Mouse (Mus musculus) embryonic facial prominence, embryonic 15.5 days (tissue): ENCODE results near the gene Cpsf4l. TPM values are rescaled to one million over a fixed set of nuclear protein-coding genes. Genes with fewer than 3 reads are reported as not detected.
A peak's percentile ranks its signal among the peaks of the same experiment; 100 is the strongest.

Source experiments
- ATAC-seq: fragments of 200-750 bp; cut with Nextera tagmentation; 2 replicates; pipeline ENCODE4 v1.8.0; 2017; ENCODE audit warnings: low read depth, moderate TSS enrichment; ENCODE audit not compliant: insufficient number of reproducible peaks, low FRiP score, low TSS enrichment
- H3K27ac ChIP-seq: fragments of 300-500 bp; sonication (generic); replicated peaks from 2 replicates; pipeline ENCODE4 v1.5.1; 2015; ENCODE audit warnings: mild to moderate bottlenecking, inconsistent platforms
- H3K27me3 ChIP-seq: fragments of 300-500 bp; sonication (generic); 2 replicates; pipeline ENCODE4 v1.6.1; 2015; ENCODE audit warnings: inconsistent platforms
- H3K36me3 ChIP-seq: fragments of 300-500 bp; sonication (generic); 2 replicates; pipeline ENCODE4 v1.6.1; 2015; ENCODE audit warnings: mild to moderate bottlenecking, inconsistent platforms
- H3K4me1 ChIP-seq: fragments of 300-500 bp; sonication (generic); 2 replicates; pipeline ENCODE4 v1.6.1; 2015; ENCODE audit warnings: inconsistent platforms
- H3K4me2 ChIP-seq: fragments of 300-500 bp; sonication (generic); replicated peaks from 2 replicates; pipeline ENCODE4 v1.6.1; 2015; ENCODE audit warnings: mild to moderate bottlenecking, inconsistent platforms
- H3K4me3 ChIP-seq: fragments of 300-500 bp; sonication (generic); replicated peaks from 2 replicates; pipeline ENCODE4 v1.5.1; 2015; ENCODE audit warnings: mild to moderate bottlenecking, inconsistent platforms
- H3K9ac ChIP-seq: fragments of 300-500 bp; sonication (generic); 2 replicates; pipeline ENCODE4 v1.6.1; 2015; ENCODE audit warnings: inconsistent platforms
- H3K9me3 ChIP-seq: fragments of 300-500 bp; sonication (generic); replicated peaks from 2 replicates; pipeline ENCODE4 v1.6.1; 2016; ENCODE audit warnings: inconsistent platforms
- WGBS: fragments of 180-500 bp; shearing (Covaris S2); methylation state at CpG from one replicate; pipeline ENCODE4 v1.1.7; 2015; 5-methylcytosine and 5-hydroxymethylcytosine counted together
- polyA plus RNA-seq: library from polyadenylated mRNA; unstranded; fragments of >200 nt; fragmentation: Nextera tagmentation; extraction: Ambion mirVana; gene quantifications from 2 replicates; pipeline ENCODE4 v1.2.1, GENCODE M21; 2015

Gene Cpsf4l
- polyA plus RNA-seq, 1 experiment from 2014 or later: 1.6 TPM

DNA sequence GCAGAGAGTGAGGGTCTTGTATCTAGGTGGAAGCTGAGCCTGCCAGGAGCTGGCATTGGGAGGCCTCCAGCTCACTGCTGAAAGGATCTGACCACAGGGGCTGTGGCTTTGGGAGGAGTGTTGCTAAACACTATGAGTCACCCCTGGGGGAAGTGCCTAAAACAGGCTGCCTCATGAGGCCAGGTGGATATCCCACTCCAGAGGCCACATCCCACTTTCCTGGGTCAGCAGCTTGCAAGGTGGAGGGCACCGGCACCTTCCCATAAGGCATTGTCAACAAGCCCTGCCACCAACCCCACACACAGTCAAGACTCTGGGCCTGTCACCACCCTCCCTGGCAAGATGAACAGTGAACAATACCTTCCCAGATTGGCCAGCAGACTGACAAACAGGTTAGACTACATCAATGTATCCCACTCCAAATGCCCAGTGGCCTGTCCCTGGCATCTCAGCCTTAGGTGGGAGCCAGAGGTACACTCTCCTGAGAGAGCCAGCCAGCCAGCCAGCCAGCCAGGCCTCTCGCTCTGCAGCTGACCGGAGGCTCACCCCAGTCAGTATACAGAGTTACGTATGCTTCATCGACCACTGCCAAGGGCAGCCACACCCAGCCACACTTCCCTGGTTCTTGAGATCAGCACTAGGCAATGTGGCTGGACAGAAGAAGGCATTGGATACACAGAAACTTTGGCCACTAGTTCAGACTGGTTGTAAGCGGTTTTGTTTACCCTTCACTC is 24.0 kb upstream of the Cpsf4l start:
- Histone ChIP-seq H3K36me3 (peaks cover 10% of the 10 kb centered on the region), H3K4me2 (no peak overlapping the region), H3K4me1 (peaks cover 94% of the 10 kb centered on the region), H3K4me3 (no peak overlapping the region), H3K9ac (no peak overlapping the region), H3K27ac (peak overlapping the region; percentile 69), H3K27me3 (no peaks in the 10 kb centered on the region), H3K9me3 (no peaks in the 10 kb centered on the region)
- WGBS: 57% methylated on average over 6 of the region's 6 CpGs
- no peak for ATAC-seq

- no peak overlapping the region for H3K27ac ChIP-seq
- H3K4me3 ChIP-seq: no peak overlapping the region
- 89% methylated on average over 10 of the region's 10 CpGs for WGBS
These were observed 22.3 kb upstream of the Cpsf4l start for GRCm38 (mm10) chr11:113731945-113732612.

GRCm38 (mm10) chr11:113730879-113731278 is 21.1 kb upstream of the Cpsf4l start:
- Histone ChIP-seq H3K36me3 (peaks cover 34% of the 10 kb centered on the region), H3K4me1 (peaks cover 98% of the 10 kb centered on the region), H3K4me3 (no peak overlapping the region), H3K9me3 (no peaks in the 10 kb centered on the region), H3K27ac (no peak overlapping the region), H3K4me2 (no peak overlapping the region), H3K9ac (no peak overlapping the region), H3K27me3 (no peaks in the 10 kb centered on the region)
- no peak for ATAC-seq
- 56% methylated on average over 3 of the region's 3 CpGs for WGBS

More at GRCm38 (mm10) chr11:113731945-113732612, 22.3 kb upstream of the Cpsf4l start:
- H3K9me3 ChIP-seq: no peaks in the 10 kb centered on the region
- H3K9ac ChIP-seq: no peak overlapping the region
- ATAC-seq: no peak
- no peaks in the 10 kb centered on the region for H3K27me3 ChIP-seq
- H3K4me2 ChIP-seq: no peak overlapping the region
- H3K4me1 ChIP-seq: peaks cover 94% of the 10 kb centered on the region
- peaks cover 24% of the 10 kb centered on the region for H3K36me3 ChIP-seq

- WGBS: 33% methylated on average over 8 of the region's 8 CpGs
- H3K36me3 ChIP-seq: peaks cover 41% of the 10 kb centered on the region
- no peak overlapping the region for H3K9ac ChIP-seq
- H3K27ac ChIP-seq: no peak overlapping the region
- peaks cover 99% of the 10 kb centered on the region for H3K4me1 ChIP-seq
- H3K9me3 ChIP-seq: no peaks in the 10 kb centered on the region
- ATAC-seq: no peak
- H3K4me3 ChIP-seq: no peak overlapping the region
- no peak overlapping the region for H3K4me2 ChIP-seq
- H3K27me3 ChIP-seq: no peaks in the 10 kb centered on the region
These were observed 20.1 kb upstream of the Cpsf4l start for GRCm38 (mm10) chr11:113729917-113730316.

DNA sequence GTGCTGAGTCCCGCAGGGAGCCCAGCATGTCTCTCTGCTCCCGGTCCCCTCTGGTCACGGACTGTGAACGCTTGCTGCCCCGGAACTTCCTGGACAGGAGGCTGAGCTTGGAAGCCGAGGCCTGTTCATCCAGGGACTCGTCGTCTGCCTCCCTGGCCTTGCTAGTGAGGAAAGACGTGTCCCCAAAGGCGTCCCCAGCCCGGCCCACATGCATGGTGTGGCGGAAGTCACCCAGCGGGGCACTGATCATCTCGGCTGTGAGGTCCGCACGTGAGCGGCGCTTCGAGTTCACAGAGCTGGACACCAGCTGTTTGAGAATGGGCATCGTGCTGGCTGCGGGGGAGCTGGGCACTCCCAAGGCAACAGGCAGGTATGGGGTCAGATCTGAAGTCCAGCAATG is 19.4 kb upstream of the Cpsf4l start:
- H3K36me3 ChIP-seq: peaks cover 41% of the 10 kb centered on the region
- H3K27ac ChIP-seq: peak overlapping the region; percentile 80; the same call in 1 of the 2 replicates
- ATAC-seq: no peak
- H3K4me1 ChIP-seq: peaks cover 95% of the 10 kb centered on the region
- H3K4me3 ChIP-seq: no peak overlapping the region
- no peak overlapping the region for H3K4me2 ChIP-seq
- no peaks in the 10 kb centered on the region for H3K27me3 ChIP-seq
- H3K9me3 ChIP-seq: no peaks in the 10 kb centered on the region
- 80% methylated on average over 21 of the region's 21 CpGs for WGBS
- H3K9ac ChIP-seq: no peak overlapping the region

- Histone ChIP-seq H3K36me3 (peaks cover 41% of the 10 kb centered on the region), H3K9ac (no peak overlapping the region), H3K4me1 (peaks cover 85% of the 10 kb centered on the region), H3K27ac (peak overlapping the region; percentile 80), H3K4me3 (no peak overlapping the region), H3K4me2 (no peak overlapping the region), H3K9me3 (no peaks in the 10 kb centered on the region), H3K27me3 (no peaks in the 10 kb centered on the region)
- no peak for ATAC-seq
- 33% methylated on average over 6 of the region's 6 CpGs for WGBS
These were observed 18.2 kb upstream of the Cpsf4l start for GRCm38 (mm10) chr11:113727992-113728391.

DNA sequence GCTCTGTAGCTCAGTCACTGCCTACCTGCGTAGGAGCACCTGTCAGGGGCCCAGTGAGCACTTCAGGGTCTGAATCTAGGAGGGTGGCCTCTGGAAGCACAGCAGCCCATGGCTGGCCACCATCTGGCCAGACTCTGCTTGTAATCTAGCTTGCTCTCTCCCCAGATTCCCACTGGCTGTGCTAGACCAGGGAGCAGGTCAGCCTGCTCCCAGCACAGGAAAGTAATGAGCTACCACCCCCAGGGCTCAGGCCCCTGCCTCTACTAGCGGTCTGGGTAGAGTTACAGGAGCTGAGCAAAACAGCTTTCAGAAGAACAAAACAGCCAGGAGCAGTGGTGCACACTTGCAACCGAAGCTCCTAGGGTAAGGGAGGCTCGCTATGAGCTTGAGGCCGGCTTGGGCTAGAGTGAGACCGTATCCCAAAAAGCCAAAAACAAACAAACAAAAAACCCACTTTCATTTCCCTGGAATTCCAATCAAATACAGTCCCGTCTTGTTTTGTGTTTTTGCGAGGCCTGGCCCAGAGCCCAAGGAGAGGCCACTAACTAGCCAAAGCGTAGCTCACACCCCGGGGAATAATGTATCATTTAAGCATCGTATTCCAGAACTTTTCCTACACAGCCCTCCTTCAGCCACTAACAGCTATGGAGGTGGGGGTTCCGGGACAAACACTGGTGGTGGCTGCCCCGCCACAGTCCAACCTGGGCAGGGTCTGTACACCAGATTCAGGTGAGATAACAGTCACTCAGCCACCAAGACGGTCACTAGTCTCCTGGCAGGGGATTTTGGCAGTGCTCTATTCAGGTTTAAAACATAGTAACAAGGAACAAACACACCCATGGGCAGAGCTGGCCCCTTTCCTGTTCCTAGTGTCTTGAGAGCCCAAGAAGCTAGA is 17.4 kb upstream of the Cpsf4l start:
- H3K9me3 ChIP-seq: no peaks in the 10 kb centered on the region
- H3K4me2 ChIP-seq: no peak overlapping the region
- 51% methylated on average over 14 of the region's 14 CpGs for WGBS
- H3K36me3 ChIP-seq: peaks cover 41% of the 10 kb centered on the region
- no peaks in the 10 kb centered on the region for H3K27me3 ChIP-seq
- peaks cover 84% of the 10 kb centered on the region for H3K4me1 ChIP-seq
- no peak overlapping the region for H3K9ac ChIP-seq
- no peak for ATAC-seq
- no peak overlapping the region for H3K4me3 ChIP-seq
- H3K27ac ChIP-seq: peak overlapping the region; percentile 80

GRCm38 (mm10) chr11:113725235-113726048 is 15.6 kb upstream of the Cpsf4l start:
- 67% methylated on average over 4 of the region's 4 CpGs for WGBS
- H3K27ac ChIP-seq: peak overlapping the region; percentile 48; the same call in 1 of the 2 replicates
- H3K9me3 ChIP-seq: no peaks in the 10 kb centered on the region
- H3K9ac ChIP-seq: no peak overlapping the region
- peaks cover 41% of the 10 kb centered on the region for H3K36me3 ChIP-seq
- H3K4me3 ChIP-seq: no peak overlapping the region
- H3K27me3 ChIP-seq: no peaks in the 10 kb centered on the region
- H3K4me1 ChIP-seq: peaks cover 67% of the 10 kb centered on the region
- H3K4me2 ChIP-seq: no peak overlapping the region
- no peak for ATAC-seq

DNA sequence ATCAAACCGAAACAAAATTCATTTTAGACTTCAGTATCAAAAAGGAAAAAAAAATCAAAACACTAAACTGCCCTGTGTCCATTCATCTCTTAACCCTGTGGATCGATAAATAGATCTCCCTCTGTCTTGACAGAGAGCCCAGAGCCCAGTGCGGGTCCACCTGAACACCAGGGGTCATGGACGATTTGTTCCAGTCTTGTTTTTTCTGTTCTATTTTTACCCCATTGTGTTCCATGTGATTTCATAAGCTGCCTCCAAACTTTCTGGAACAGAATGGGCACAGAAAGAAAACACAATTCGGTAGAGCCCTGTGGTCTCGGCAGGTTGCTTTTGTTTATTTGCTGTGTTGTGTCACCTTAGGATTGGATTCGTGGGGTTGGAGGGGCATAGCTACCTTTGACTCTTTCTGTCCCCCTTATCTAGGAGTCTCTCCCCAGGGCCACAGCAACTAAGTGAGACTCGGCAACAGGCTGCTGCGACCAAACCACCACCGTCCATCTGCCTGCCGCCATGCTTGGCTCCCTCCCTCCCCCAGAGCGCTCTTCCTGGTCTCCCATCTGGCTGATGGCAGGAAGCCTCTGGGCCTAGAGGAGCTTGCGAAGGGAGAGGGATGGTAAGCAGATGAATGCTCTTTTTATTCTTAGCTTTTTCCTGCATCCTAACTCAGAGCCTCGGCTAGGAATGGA is 12.7 kb upstream of the Cpsf4l start:
- Histone ChIP-seq H3K4me1 (peaks cover 41% of the 10 kb centered on the region), H3K4me3 (no peak overlapping the region), H3K36me3 (peaks cover 21% of the 10 kb centered on the region), H3K27ac (peak overlapping the region; percentile 22; the same call in 1 of the 2 replicates), H3K27me3 (no peaks in the 10 kb centered on the region), H3K4me2 (no peak overlapping the region), H3K9me3 (no peaks in the 10 kb centered on the region), H3K9ac (no peak overlapping the region)
- 61% methylated on average over 14 of the region's 14 CpGs for WGBS
- ATAC-seq: no peak

GRCm38 (mm10) chr11:113717767-113718424 is 8.1 kb upstream of the Cpsf4l start:
- Histone ChIP-seq H3K4me2 (no peak overlapping the region), H3K4me1 (peaks cover 16% of the 10 kb centered on the region), H3K36me3 (no peaks in the 10 kb centered on the region), H3K27me3 (no peaks in the 10 kb centered on the region), H3K27ac (no peak overlapping the region), H3K4me3 (no peak overlapping the region), H3K9me3 (no peaks in the 10 kb centered on the region), H3K9ac (no peak overlapping the region)
- ATAC-seq: no peak
- 63% methylated on average over 16 of the region's 16 CpGs for WGBS
